Mouse (Mus musculus) stomach, postnatal 0 days (tissue): ENCODE measurements at regions not wholly inside any gene's neighbourhood (a gene's known extent, or its start where the extent isn't known, plus 50 kb on each side); places are given as distances from the start of the nearest gene placed in this dataset.

Experiments
- CTCF ChIP-seq: IDR thresholded peaks from 2 replicates; pipeline ENCODE4 v1.5.1; 2016; ENCODE audit warnings: antibody characterized with exemption, low read depth, mild to moderate bottlenecking, moderate library complexity
- EP300 ChIP-seq: optimal IDR thresholded peaks from 2 replicates; pipeline ENCODE3; 2016; ENCODE audit warnings: antibody characterized with exemption

- TF ChIP-seq CTCF, result no peak
- TF ChIP-seq EP300, result no peak
Measured at GRCm38 (mm10) chr11:21428749-21429148, 57.7 kb upstream of the Ugp2 start.
